Mouse (Mus musculus) layer of hippocampus, adult 9-11 months (tissue): ENCODE data around the gene Zdhhc22.

ENCODE experiments used
- DNase-seq: peaks from one replicate; pipeline ENCODE4 v3.0.0; 2022

The Zdhhc22 gene

DNA sequence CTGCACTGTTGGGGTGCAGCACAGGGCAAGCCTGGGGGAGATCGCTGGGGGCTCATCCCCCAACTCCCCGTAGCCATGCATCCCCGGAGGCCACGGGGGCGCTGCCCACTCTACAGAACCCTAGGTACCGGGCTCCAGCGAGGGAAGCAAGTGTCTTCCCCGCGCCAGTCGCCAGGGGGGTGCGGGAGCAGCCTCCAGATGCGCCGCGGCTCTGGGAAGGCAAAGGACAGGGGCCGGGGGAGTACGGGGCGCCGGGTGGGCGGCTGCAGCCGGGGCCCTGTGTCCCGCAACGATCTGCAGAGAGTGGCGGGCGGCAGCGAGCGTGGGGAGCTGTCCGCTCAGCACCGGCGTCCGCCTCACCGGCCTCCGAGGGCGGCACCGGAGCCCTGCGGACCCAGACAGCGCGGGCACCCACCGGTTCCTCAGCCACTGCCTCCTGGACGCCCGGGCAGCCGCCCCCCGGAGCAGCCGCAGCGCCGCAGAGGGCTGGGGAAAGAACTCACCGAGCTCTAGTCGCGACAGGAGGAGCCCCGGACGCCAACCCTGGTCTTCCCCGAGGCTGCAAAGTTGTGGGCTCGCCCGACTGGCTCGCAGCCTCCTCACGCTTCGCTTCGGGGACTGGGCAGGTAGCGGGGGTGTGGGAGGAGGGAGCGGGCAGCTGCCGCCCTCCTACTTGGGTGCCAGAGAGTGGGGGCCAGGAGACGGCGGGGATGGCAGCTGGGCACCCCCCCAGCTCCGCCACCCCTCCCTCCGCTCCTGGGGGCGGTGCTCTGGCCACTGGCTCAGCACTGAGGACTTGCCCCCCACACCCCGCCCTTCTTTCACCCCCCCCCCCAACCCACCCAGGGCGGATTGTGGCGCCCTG is at the start of gene Zdhhc22:
Gene Zdhhc22 (minus strand): TSS at position 541 of the 865 bp plus-strand sequence.
- no peak for DNase-seq

DNA sequence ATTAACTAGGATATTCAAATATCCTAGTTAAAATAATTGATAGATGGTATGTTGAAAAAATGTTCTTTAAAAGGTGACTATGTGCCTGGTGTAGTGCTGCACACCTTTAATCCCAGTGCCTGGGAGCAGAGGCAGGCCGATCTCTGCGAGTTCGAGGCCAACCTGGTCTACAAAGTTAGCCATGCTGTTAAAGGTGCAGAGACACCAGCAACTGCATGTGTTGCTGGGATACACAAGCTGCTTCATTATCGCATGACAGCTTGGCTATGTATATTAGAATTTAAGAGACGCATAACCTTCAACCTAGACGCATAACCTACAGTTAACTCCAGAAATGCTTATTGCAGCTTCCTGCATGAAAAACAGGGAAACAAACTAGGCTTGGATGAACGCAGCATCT is 46.4 kb upstream of the Zdhhc22 start:
- DNase-seq: no peak

DNA sequence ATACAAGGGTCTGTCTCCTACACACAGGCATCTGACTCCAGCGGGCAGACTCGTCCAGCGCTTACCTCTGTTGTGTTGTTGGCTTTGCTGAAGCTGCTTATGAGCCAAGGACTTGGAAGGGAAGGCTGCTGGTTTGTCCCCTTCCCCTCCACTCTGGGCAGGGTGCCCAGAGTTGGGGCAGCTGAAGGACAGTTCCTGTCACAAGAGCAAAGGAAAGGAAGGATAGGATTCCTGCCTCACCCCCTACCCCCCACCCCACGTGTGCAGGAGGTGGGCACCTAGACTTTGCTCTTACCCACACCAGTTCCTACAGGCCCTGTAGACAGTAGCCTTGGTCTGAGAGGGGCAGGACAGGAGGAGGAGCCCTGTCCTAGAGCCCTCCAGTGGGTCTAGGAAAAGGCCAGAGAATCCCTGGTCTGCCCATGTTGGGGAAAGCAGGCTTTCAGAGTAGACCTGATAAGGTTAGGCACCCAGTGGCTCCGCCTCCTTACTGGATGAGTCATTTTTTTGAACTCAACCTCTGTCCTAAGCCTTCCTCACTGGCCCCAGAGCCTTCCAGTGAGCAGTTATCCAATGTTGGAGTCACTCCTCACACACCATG is 41.0 kb upstream of the Zdhhc22 start:
- DNase-seq: no peak

DNA sequence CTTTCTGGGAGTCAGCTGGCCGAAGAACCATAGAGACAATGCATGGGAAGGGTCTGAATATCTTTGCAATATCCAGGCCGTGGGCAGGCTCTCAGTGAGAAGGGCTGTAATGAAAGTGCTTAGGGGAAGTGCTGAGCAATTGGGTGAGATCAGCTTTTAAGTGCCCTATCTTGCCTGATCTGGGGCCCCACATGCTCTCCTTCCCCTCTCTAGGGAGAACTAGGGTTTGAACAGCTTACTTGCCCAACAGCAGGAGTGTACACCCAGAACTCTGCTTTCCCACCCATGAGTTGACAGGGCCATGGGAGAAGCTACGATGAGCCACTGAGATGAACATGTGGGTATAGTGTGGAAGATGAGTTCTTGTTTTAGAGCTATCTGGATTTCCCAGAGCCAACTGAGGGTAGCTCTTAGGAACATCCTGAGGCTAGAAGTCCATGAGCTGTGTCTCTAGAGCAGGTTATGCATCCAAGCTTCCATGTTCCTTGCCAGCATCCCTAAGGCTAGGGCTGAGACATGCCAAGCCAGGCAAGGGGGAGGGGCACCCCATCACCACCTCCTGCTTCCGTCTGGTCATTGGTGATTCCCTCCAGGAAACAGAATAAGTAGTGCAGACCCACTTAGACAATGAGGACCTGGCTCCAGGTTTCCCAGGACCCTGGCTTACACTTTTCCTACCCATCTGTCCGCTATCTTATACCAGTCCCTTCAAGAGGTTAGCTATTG is 39.2 kb upstream of the Zdhhc22 start:
- DNase-seq: no peak

DNA sequence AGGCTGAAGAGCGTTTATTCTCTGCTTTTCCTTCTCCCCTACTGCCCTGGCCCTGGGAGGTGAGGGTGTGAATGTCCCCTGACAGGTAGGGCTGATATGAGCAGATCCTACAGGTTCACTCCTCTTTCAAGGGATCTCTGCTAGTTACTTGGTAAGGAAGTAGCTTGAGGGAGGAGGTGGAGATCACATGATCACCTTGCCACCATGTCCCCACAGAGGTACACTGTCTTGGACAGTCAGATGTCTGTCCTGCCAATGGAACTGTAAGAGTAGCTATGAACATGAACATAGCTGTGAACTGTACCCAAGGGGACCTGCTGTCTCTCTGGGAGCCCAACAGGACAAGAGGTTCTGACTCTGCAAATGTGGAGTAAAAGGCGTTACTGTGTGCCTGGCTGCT is 37.8 kb upstream of the Zdhhc22 start:
- no peak for DNase-seq

DNA sequence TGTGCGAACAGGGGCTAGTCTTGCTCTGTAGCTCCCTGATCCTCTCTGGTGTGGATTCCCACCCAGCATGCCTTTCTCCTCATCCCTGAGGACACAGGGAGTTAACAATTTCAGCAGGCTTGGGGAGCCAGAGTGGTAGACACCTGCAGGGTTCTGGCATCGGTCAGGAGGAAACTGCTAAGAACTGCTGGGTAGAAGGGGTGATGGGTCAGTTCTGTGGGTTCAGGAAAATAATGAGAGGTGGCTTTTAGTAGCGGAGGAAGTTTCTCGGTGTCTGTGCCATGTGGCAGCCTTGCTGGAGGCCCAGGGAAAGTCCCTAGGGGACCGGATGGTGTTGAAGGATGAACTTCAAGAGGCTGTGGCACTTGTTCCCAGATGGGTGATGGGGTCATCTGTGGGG is 37.2 kb upstream of the Zdhhc22 start:
- no peak for DNase-seq

DNA sequence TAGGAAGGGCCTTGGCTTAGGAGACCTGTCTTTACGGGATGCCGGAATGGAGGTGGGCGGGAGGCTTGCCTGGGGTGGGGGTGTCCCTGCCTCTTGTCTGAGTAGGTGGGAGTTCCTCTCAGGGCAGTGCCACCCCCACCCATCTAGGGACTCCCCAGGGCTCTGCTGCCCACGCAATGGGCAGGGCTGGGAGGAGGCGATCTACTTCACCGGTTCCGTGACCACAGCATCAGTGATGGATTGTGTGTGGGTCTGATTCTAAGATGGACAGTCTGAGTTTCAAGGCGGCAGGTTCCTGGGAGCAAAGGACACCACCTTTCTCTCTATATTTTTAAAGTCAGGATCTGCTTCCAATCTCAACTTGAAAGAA is 36.6 kb upstream of the Zdhhc22 start:
- no peak for DNase-seq

DNA sequence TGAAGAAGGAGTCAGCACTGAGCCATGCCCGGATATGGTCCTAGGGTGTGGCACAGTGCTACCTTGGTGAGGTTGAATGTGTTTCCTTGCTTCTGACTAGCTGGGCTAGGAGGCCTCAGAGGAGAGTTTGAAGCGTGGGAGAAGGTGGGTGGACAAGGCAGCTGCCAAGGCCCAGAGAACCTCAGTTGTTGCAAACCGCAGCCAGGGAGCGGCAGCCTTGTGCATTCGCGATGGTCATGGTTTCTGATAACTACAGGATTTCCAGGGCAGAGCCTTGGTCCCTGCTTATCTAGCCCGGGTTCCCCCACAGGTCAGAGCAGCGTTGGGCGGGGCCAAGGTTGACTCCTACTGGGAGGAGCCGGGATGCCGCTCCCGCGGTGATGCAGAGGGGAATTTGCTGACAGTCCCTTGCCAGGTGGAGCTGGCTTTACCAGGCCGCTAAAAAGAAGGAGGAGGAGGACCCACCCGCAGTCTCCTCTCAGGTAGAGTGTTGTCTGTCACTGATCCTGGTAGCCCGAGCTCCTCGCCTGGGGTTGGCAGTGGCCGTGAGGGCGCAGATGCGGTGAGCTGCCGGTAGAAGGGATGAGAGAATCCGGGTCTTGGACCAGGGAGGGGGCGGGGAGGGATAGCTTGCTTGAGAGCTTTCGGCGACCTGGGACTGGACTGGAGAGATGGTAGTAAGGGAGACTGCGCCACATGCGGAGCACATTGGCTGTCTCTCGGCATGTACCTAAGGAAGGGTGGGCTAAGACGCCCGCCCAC is 36.1 kb upstream of the Zdhhc22 start:
- DNase-seq: peak; percentile 46

DNA sequence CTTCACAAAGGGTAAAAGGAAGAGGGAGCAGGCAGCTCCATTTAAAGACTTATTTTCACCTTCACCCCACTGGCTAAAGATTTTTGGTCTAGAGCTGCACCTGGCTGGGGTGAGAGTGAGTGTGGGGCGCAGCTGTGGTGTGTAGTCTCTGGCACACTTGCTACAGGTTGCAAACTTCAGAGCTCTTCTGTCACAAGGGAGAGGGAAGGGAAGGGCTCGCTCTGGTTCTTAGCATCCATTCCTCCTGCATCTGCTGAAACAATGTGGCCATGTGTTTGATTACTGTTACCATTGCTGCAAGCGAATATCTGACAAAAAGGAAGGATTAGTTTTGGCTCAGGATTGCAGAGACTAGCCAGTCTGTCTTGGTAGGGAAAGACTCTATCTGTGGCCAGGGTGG is 33.2 kb upstream of the Zdhhc22 start:
- no peak for DNase-seq

DNA sequence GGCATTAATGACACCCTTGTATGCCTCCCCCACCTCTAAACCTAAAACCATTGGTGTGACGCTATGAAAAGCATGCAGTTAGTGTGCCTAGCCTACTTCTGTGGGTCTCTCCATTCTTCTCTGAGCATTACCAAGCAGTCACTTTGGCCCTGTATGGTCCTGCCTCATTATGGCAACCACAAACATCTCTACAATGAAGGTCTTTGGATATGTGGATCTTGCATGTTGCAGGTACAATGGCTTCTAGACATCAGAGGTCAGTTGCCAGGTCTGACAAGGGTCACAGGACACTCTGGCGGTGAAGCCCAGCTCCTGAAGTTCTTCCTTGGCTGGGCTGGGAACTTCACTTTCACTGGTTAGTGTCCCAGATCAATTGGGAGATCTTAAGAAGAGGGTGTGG is 31.8 kb upstream of the Zdhhc22 start:
- DNase-seq: no peak

DNA sequence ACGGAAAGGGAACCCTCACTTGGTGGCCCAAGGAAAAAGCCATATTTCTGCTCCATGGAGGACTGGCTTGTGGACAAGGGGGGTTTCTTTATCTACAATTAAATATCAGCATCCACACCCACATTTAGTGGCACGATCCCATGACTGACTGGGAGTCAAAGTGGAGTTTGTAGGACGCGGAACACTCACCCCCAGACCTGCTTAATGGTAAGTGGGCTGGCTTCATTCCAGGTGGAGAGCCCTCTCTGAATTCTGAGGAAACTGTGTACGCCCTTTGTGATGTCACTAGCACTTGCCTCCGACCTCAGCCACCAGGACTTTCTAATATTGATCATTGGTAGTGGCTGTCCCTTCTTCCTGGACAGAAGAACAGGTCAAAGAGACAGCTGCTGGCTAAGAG is 30.8 kb upstream of the Zdhhc22 start, which contains the start of gene Tmem63c:
Gene Tmem63c (plus strand): TSS at position 301 of the 400 bp plus-strand sequence.
- DNase-seq: no peak

DNA sequence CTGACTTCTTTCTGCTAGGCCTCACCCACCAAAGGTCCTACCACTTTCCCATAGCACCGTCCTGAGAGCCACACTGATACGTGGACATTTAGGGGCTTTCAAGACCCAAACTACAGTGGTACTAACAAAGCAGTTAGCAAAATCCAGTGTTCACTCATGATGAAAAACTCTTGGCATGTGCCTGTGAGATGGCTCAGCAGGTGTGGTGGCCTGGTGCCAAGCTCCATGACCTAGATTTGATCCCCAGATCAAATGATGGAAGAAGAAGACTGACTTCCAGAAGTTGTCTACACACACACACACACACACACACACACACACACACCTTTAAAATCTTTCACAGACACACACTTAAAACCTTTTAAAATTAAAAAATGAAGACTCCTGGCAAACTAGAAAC is 28.5 kb upstream of the Zdhhc22 start:
- DNase-seq: no peak

DNA sequence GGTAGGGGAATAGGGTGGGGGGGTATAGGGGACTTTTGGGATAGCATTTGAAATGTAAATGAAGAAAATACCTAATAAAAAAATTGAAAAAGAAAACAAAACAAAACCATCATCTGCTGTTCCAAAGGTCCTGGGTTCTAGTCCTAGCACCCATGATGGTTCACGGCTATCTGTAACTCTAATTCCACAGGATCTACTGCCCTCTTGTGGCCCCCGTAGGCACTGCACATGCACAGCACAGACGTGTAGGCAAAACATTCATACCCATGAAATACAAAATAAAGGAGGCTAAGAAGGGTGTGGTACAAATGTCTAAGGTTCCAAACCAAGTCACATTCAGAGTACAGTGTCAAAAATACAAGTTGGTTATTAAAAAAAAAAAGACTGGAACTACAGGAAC is 26.8 kb upstream of the Zdhhc22 start:
- no peak for DNase-seq

DNA sequence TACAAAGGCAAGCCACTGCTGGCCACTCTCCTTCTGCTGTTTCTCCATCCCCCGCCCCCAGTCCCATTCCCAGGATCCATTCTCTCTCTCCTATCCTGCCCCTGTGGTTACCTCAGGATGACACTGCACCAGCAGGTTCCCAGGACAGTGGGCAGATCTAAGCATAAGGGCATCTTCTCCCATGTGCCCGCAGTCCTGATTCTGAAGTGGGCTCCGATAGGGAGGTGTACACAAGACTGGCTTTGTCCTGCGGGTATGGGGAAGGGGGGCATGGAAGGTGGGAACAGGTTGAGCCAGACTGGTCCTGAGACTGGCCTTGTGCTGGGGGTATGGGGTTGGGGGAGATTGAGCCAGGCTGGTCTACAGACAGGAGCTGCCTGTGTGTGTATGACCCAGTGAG is 14.4 kb upstream of the Zdhhc22 start:
- DNase-seq: no peak

DNA sequence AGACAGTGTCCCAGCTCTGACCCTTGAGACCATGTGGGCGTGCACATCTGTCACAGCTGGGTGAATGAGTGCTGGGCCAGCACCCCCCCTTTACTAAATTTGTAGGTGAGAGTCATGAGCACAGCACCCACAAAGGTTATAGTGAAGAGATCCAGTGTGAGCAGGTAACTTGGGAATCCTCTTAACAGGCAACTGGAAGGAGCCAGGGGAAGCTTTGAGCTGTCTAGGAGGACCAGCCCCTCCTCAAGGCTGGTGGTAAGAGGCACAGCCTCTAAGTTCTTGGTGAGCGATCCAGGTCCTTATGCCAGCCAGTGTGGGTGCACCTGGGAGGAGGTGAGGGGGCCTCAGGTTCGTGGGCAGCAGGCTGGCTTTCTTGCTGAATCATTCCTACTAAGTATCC is 13.4 kb upstream of the Zdhhc22 start:
- DNase-seq: no peak

DNA sequence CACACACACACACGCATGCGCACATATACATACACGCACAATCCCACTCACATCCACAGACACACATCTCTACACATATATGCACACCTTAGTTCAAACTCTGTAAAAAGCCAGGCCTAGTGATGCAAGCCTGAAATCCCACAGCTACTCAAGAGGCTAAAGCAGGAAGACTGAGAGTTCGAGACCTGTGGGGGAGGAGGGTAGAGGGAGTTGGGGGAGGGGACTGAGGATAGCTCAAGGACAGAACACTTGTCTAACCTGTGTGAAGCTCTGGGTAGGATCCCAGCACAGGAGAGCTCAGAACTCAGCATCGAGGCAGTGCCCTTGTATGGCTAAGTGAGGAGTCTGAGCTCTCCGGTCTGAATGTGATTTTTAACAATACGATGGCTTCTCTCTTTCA is 12.6 kb upstream of the Zdhhc22 start:
- no peak for DNase-seq

DNA sequence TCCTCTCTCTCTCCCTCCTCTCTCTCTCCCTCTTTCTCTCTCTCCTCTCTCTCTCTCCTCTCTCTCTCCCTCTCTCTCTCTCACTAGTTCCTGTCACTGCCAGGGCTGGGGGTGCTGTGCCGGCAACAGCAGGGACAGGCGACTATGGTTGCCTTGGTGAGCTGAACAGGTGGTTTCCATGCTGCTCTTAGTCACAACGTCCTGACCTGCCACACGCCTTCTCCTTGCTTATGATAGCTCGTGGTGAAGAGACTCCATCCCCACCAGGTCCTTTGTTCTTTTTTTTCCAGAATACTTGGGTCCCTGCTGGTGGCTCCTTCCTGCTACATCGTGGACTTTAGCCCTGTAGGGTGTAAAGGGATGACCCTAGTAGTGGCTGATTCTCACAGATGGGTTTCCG is 12.0 kb upstream of the Zdhhc22 start:
- DNase-seq: no peak

DNA sequence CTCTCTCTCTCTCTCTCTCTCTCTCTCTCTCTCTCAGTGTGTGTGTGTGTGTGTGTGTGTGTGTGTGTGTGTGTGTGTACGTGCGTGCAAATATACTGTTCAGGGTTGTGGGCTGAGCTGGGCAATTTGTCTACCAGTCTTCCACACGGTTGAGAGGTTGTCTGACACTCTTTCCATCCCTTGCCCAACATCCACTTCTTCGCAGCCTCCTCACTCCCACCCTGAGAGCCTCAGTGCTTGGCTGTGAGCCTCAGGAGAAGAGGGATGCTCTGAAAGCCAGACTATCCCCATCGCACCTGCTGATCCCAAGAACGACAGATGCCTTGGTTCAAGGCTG is 10.6 kb upstream of the Zdhhc22 start:
- DNase-seq: no peak

DNA sequence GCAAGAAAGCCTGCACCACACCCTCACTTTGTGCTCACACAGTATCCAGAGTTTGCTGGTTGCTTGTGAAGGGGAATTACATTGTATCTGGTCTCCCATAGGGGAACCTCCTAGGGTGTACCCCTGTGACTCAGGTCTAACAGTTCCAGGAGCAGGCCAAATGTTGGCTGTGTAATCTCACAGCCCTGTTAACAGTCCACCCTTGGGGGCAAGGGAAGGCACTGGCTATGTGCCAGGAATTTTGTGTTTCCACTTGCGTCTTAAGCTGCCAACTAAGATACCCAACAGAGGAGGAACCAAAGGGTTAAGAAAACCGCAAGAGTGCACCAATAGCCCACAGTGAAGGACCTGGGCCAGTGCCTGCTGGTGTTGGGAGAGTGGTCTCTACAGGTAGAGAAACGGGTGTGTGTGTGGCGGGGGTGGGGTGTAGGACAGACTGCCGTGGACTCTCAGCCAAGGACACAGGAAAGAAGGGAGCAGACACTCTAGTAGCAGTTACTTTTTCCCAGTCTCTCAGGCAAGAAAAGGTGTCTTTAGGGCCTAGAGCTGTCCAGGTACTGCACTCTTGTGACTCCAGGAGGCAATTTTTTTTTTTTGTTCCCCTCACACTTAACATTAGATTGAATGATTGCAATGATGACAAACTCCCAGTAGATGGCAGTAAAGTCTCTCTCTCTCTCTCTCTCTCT is 10.1 kb upstream of the Zdhhc22 start:
- DNase-seq: no peak

DNA sequence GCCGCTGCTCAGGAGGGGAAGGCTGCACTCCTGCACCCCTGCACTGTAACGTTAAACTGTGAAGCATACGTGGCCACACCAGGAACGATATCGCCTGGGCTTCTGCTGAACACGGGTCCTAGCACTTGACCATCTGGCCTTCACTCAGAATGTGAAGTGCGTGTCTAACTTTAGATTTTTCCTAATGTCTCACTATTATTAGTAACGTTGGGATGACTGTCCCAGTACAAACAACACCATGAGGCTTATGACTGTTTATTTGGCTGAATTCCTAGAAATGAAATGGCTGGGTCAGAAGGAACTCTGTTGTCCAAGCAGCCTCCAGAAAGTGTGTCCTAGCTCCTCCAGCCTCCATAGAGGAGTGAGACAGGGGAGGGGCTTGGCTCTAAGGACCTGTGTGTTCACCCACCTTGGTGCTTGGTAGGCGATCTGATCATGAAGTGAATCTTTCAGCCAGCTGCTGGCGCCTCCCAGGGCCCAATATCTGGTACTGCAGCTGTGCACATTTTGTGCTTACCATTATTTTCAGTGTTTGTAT is 9.1 kb upstream of the Zdhhc22 start:
- DNase-seq: no peak

DNA sequence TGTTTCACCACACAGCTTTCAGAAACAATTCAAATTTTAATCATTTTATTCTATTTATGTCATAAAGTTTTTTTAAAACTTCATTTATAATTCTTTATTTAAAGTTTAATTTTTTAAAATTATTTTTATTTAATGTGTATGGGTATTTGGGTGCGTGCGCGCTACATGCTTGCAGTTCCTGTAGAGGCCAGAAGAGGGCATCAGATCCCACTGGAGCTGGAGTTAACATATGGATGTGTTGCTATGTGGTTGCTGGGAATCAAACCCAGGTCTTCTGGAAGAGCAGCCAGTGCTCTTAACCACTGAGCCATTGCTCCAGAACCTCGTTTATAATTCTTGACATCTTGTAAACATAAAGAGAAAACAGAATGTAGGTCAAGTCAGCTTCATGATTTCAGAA is 8.5 kb upstream of the Zdhhc22 start:
- DNase-seq: no peak

DNA sequence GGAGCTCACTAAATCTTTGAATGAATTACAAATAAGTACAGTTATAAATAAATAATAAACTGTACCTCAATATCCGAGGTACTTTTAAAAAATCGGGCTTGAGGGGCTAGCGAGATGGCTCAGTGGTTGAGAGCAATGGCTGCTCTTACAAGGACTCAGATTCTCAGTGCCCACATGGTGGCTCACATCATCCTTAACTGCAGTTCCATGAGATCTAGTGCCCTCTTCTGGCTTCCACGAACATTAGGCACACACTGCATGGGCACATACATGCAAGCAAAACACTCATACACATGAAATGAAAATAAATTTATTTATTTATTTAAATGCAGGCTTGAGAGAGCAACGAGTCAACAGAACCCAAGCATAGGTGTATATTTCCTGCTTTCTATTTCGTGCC is 5.7 kb upstream of the Zdhhc22 start:
- no peak for DNase-seq

DNA sequence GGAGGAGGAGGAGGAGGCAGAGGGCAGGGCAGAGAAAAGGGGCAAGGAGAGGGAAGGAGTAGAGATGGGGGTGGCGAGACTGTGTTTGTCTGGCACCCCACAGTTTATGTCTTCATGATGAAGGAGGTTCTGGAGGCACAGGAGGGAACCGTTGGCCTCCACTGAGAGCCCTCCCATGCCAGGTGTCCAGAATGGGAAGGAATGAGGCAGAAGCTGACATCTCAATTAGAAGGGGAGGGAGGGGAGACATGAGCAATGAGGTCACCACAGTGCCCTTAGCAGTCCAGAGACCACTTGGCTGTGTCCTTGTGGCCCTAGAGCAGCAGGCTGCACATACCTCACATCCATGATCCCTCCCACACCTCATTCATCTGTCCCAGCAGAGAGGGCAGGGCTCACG is 4.5 kb upstream of the Zdhhc22 start:
- no peak for DNase-seq
